Mouse (Mus musculus) bone marrow macrophage, adult 2 months (primary cell): ENCODE results near the gene Capzb.

Experiments
- CTCF ChIP-seq: IDR thresholded peaks from 2 replicates; pipeline ENCODE4 v1.5.1; 2012; ENCODE audit warnings: low read depth, mild to moderate bottlenecking, low read length, moderate library complexity
- POLR2A ChIP-seq: IDR thresholded peaks from 2 replicates; pipeline ENCODE4 v1.6.1; 2012; ENCODE audit warnings: mild to moderate bottlenecking, low read depth, low read length, borderline replicate concordance

- no peak for TF ChIP-seq POLR2A
- no peak for TF ChIP-seq CTCF
Observed at GRCm38 (mm10) chr4:139319740-139320139, 127.0 kb downstream of the Capzb start.
